25 mouse cellular contexts compared by ENCODE assay signal in the genomic region with DNA sequence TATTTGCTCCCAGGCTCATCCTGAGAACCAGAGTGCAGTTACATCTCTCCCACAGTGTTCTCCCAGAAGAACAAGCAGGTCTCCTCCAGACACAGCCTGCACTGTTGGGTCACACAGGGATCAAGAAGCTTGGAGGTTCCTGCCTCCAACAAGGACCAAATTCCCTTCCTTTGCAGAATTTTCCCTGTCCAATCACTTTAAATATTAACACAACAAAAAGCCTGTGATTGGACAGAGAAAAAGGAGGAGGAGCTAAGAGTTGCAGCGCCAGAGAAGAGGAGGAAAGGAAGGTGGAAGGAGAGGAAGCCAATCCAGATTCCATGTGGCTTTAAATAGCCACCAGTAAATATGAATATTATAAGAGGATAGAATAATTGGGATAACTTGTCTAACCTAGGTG. TPM values are rescaled to one million over a fixed set of nuclear protein-coding genes. Genes with fewer than 3 reads are reported as not detected.
DNase-seq lines count a peak whose midpoint lies in the region; ATAC-seq and TF ChIP-seq lines count a peak whose summit lies in the region.
"Had no signal": no experiment of that assay in that cellular context is flagged by ENCODE, and none has a peak within 500 bp of the region (broad histone marks: within the 10 kb centered on the region; RNA-seq: fewer than 3 reads in every experiment).

No protein-coding gene starts in this region.

- ATAC-seq in kidney, embryonic 15.5 days (replicated peaks; ENCODE audit: low FRiP score): no peak
- ATAC-seq in lung, embryonic 14.5 days (ENCODE audit: insufficient read depth): no peak
- ATAC-seq: forebrain, embryonic 15.5 days had no signal

- no peaks in the 10 kb centered on the region for H3K27me3 ChIP-seq in kidney, embryonic 15.5 days
- H3K27me3 ChIP-seq in lung, embryonic 14.5 days (ENCODE audit: insufficient read depth, low read length): no peaks in the 10 kb centered on the region
- H3K27me3 ChIP-seq: forebrain, embryonic 15.5 days; heart, embryonic 12.5 days; hindbrain, embryonic 12.5 days; limb, embryonic 12.5 days; liver, embryonic 15.5 days; midbrain, embryonic 12.5 days had no signal

- H3K9ac ChIP-seq in kidney, embryonic 15.5 days: no peak overlapping the region
- H3K9ac ChIP-seq in lung, embryonic 14.5 days: no peak overlapping the region
- H3K9ac ChIP-seq: forebrain, embryonic 15.5 days; heart, embryonic 12.5 days; hindbrain, embryonic 12.5 days; limb, embryonic 12.5 days; liver, embryonic 15.5 days; midbrain, embryonic 12.5 days had no signal

- H3K4me1 ChIP-seq in kidney, embryonic 15.5 days: peaks cover 46% of the 10 kb centered on the region
- H3K4me1 ChIP-seq in lung, embryonic 14.5 days (ENCODE audit: insufficient read depth): no peaks in the 10 kb centered on the region

- DNase-seq in gastrocnemius, adult 2 months: no peak
- no peak for DNase-seq in gastrocnemius, postnatal 14 days
- DNase-seq in kidney, postnatal 36 days: no peak
- no peak for DNase-seq in lung, embryonic 14.5 days
- DNase-seq in lung, postnatal 36 days: no peak
- DNase-seq in R1 (ENCODE audit: low read depth, low spot score): peak; percentile 53
- DNase-seq: adrenal gland, postnatal 25 days; cerebellum, adult 9-10 months; gastrocnemius, postnatal 10 days; heart, adult 18-20 months; heart, postnatal 14 days; layer of hippocampus, postnatal 36 days; lung, postnatal 4 days; thymus, adult 18-20 months; thymus, postnatal 36 days had no signal

- intact Hi-C loops in gastrocnemius, adult 2 months (cut with DNase I): no loop called here
- intact Hi-C loops in gastrocnemius, postnatal 14 days (cut with DNase I; ENCODE audit: low total_unique reads): no loop called here

- H3K9me3 ChIP-seq in kidney, embryonic 15.5 days (replicated peaks): no peaks in the 10 kb centered on the region
- no peaks in the 10 kb centered on the region for H3K9me3 ChIP-seq in lung, embryonic 14.5 days (ENCODE audit: low read depth, low read length)
- H3K9me3 ChIP-seq: forebrain, embryonic 15.5 days; heart, embryonic 12.5 days; hindbrain, embryonic 12.5 days; limb, embryonic 12.5 days; liver, embryonic 15.5 days; midbrain, embryonic 12.5 days had no signal

- peaks cover 28% of the 10 kb centered on the region for H3K36me3 ChIP-seq in kidney, embryonic 15.5 days
- peaks cover 20% of the 10 kb centered on the region for H3K36me3 ChIP-seq in lung, embryonic 14.5 days (ENCODE audit: insufficient read depth)

- WGBS in kidney, embryonic 15.5 days: 33% methylated on average over 1 of the region's 1 CpGs
- WGBS in lung, embryonic 14.5 days: 10% methylated on average over 1 of the region's 1 CpGs

- H3K4me2 ChIP-seq in kidney, embryonic 15.5 days: no peak overlapping the region
- no peak overlapping the region for H3K4me2 ChIP-seq in lung, embryonic 14.5 days
- H3K4me2 ChIP-seq: forebrain, embryonic 15.5 days; heart, embryonic 12.5 days; hindbrain, embryonic 12.5 days; limb, embryonic 12.5 days; liver, embryonic 15.5 days; midbrain, embryonic 12.5 days had no signal

- peak overlapping the region; percentile 75 for H3K27ac ChIP-seq in gastrocnemius, adult 2 months
- H3K27ac ChIP-seq in kidney, embryonic 15.5 days: peak overlapping the region; percentile 20; the same call in 1 of the 2 replicates
- peak overlapping the region; percentile 18; the same call in 1 of the 2 replicates for H3K27ac ChIP-seq in lung, embryonic 14.5 days (ENCODE audit: low read depth)
- H3K27ac ChIP-seq: forebrain, embryonic 15.5 days; hindbrain, embryonic 12.5 days; limb, embryonic 12.5 days; liver, embryonic 15.5 days had no signal

- H3K4me3 ChIP-seq in gastrocnemius, adult 2 months: no peak overlapping the region
- H3K4me3 ChIP-seq in kidney, embryonic 15.5 days (replicated peaks): no peak overlapping the region
- no peak overlapping the region for H3K4me3 ChIP-seq in lung, embryonic 14.5 days (ENCODE audit: low read depth, low read length)
- H3K4me3 ChIP-seq: forebrain, embryonic 15.5 days; heart, embryonic 12.5 days; hindbrain, embryonic 12.5 days; limb, embryonic 12.5 days; liver, embryonic 15.5 days; midbrain, embryonic 12.5 days had no signal

- TF ChIP-seq CTCF in gastrocnemius, adult 2 months (IDR thresholded peaks at IDR 0.05): no peak
- TF ChIP-seq CTCF in lung, embryonic 14.5 days (IDR thresholded peaks at IDR 0.05; ENCODE audit: low read depth): no peak

RNA-seq across cellular contexts. Expression of gene Szrd1, which starts 16.5 kb away (rescaled TPM):
- 100 to 1,000 TPM; 146 to 163 TPM for total RNA-seq in gastrocnemius, adult 2 months (2021)
- total RNA-seq in gastrocnemius, postnatal 14 days (2021): 100 to 1,000 TPM; 161 to 166 TPM
- polyA plus RNA-seq in kidney, embryonic 15.5 days (2015; fragmentation: Nextera tagmentation; extraction: Ambion mirVana): 49.6 and 50.4 TPM in 2 replicates
- 29.8 and 32.5 TPM in 2 replicates for polyA plus RNA-seq in lung, embryonic 14.5 days (2014; fragmentation: Nextera tagmentation; extraction: Ambion mirVana)

RNA-seq across cellular contexts. Expression of gene Fbxo42, which starts 24.6 kb away (rescaled TPM):
- 10 to 100 TPM; 10.8 to 10.9 TPM for total RNA-seq in gastrocnemius, adult 2 months (2021)
- 10 to 100 TPM in 1 of 2 experiments, 1 to 10 TPM in 1; 9.1 to 10.8 TPM for total RNA-seq in gastrocnemius, postnatal 14 days (2021)
- polyA plus RNA-seq in kidney, embryonic 15.5 days (2015; fragmentation: Nextera tagmentation; extraction: Ambion mirVana): 22.4 and 23.0 TPM in 2 replicates
- polyA plus RNA-seq in lung, embryonic 14.5 days (2014; fragmentation: Nextera tagmentation; extraction: Ambion mirVana): 28.1 and 28.6 TPM in 2 replicates

RNA-seq across cellular contexts. Expression of gene Spata21, which starts 34.9 kb away (rescaled TPM):
- total RNA-seq in gastrocnemius, adult 2 months (2021): not detected
- total RNA-seq in gastrocnemius, postnatal 14 days (2021): not detected
- polyA plus RNA-seq in kidney, embryonic 15.5 days (2015; fragmentation: Nextera tagmentation; extraction: Ambion mirVana): 0.50 and 0.64 TPM in 2 replicates
- 0.20 and 0.34 TPM in 2 replicates for polyA plus RNA-seq in lung, embryonic 14.5 days (2014; fragmentation: Nextera tagmentation; extraction: Ambion mirVana)
- total RNA-seq: adrenal gland, postnatal 25 days; gastrocnemius, postnatal 10 days; heart, adult 18-20 months; heart, postnatal 14 days; layer of hippocampus, postnatal 36 days had no signal
- polyA plus RNA-seq: embryonic facial prominence, embryonic 14.5 days; heart, embryonic 12.5 days; hindbrain, embryonic 12.5 days; limb, embryonic 12.5 days; liver, embryonic 15.5 days; neural tube, embryonic 11.5 days; small intestine, adult 2 months had no signal

RNA-seq across cellular contexts. Expression of gene Necap2, which starts 44.9 kb away (rescaled TPM):
- 10 to 100 TPM; 13.1 to 16.5 TPM for total RNA-seq in gastrocnemius, adult 2 months (2021)
- total RNA-seq in gastrocnemius, postnatal 14 days (2021): 10 to 100 TPM; 19.9 to 21.7 TPM
- 80.0 and 89.4 TPM in 2 replicates for polyA plus RNA-seq in kidney, embryonic 15.5 days (2015; fragmentation: Nextera tagmentation; extraction: Ambion mirVana)
- polyA plus RNA-seq in lung, embryonic 14.5 days (2014; fragmentation: Nextera tagmentation; extraction: Ambion mirVana): 88.9 and 93.6 TPM in 2 replicates

Comparison
In these comparisons a context has a peak if more than half of its experiments do, and no peak if none do; other contexts are left out.
1. H3K27ac ChIP-seq: peak in every context shown above with its lines; median percentile 75 in gastrocnemius, adult 2 months; 20 in kidney, embryonic 15.5 days; 18 in lung, embryonic 14.5 days.